Mouse (Mus musculus): ENCODE data around the gene Cuedc2.

DNA sequence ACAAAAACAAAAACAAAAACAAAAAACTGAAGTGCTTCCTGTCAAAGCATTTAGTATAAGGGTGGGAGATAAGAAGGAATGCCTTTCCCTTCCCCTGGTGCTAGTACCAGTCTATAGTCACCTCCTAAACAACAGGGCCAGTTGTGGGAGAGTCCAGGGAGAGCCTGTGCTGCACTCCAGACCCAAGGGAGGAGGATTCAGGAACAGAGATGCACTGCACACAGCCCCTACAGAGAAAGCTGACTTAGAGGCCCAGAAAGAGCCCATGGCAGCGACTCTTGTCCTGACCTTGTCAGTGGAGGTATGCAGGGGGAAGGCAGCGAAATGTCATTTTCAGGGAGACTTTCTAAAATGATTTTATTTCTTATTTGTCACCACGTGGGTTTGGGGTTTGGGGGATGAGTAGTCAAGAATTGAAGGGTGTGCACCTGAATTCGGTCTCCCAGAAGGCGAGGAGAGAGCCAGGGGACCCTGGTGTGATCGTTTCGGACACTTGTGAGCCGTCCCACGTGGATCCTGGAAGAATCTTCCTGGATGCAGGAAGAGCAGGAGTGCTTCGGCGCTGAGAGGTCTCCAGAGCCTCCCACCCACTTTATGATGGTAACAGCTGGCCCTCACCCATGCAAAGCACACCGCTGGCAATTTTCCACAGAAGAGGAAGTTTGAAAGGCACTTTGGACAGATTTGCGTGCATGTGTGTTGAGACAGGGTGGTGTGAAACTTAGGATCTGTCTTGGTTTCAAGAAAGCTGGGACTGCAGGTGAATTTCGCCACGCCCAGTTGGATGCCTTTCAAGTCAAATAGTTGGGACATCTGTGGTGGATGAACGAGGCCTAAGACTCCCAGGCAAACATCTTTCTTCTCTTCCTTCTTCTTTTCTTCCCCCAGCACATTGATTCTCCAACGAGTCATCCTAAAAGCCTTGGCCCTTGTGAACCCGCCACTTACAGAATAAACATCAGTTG lies 35.0 kb downstream of the Cuedc2 start:
- TF ChIP-seq CTCF (IDR thresholded peaks at IDR 0.05; ENCODE audit: low read depth, low read length) (no peak), POLR2A (IDR thresholded peaks at IDR 0.05; ENCODE audit: insufficient read depth, low read length) (no peak), EP300 (IDR thresholded peaks at IDR 0.05; ENCODE audit: insufficient read depth, low read depth, low read length) (no peak)

Data from ES-Bruce4 (cell line).